Mouse (Mus musculus) C2C12 (cell line): ENCODE results near the gene Kcnq5.

Experiments used
- CEBPB ChIP-seq: IDR thresholded peaks from one replicate; pipeline ENCODE4 v1.6.1; 2011; ENCODE audit warnings: low read depth, mild to moderate bottlenecking, control low read depth, moderate library complexity
- CTCF ChIP-seq: IDR thresholded peaks from one replicate; pipeline ENCODE4 v1.5.1; 2011; ENCODE audit not compliant: control insufficient read depth, insufficient read depth, insufficient read length
- MAX ChIP-seq: IDR thresholded peaks from one replicate; pipeline ENCODE4 v1.6.1; 2011; ENCODE audit warnings: mild to moderate bottlenecking, control low read depth
- MYOG ChIP-seq: IDR thresholded peaks from one replicate; pipeline ENCODE4 v1.6.1; 2011; ENCODE audit not compliant: control insufficient read depth, insufficient read length; ENCODE audit errors: extremely low read depth

- no peak for TF ChIP-seq MAX
- TF ChIP-seq CTCF: no peak
- no peak for TF ChIP-seq CEBPB
- TF ChIP-seq MYOG: no peak
Observed at GRCm38 (mm10) chr1:21960421-21961250, 1.1 kb downstream of the Kcnq5 start.
